Mouse (Mus musculus) adipocyte (in vitro differentiated cells): Measurements from ENCODE around the gene Gprin3.
"Not testable (repeated sequence)": the region's sequence is repeated elsewhere in the genome, so short reads cannot be mapped to it uniquely, and the experiment has no call there.

Experiments
- DNase-seq: peaks from one replicate; pipeline ENCODE4 v3.0.0-alpha.2; 2016; ENCODE audit warnings: low spot score

The Gprin3 gene

GRCm38 (mm10) chr6:59348673-59349072 lies 77.4 kb downstream of the Gprin3 start:
- DNase-seq = no peak

- DNase-seq = no peak
Measured at GRCm38 (mm10) chr6:59341146-59341545, 84.9 kb downstream of the Gprin3 start.

- DNase-seq = no peak
Measured at GRCm38 (mm10) chr6:59328297-59328696, 97.8 kb downstream of the Gprin3 start.

GRCm38 (mm10) chr6:59315868-59316267 lies 110.2 kb downstream of the Gprin3 start:
- DNase-seq = no peak

- no peak for DNase-seq
Measured at GRCm38 (mm10) chr6:59315090-59315489, 111.0 kb downstream of the Gprin3 start.

- DNase-seq = no peak
Measured at GRCm38 (mm10) chr6:59313162-59313561, 112.9 kb downstream of the Gprin3 start.

- no peak for DNase-seq
Measured at GRCm38 (mm10) chr6:59311241-59311640, 114.9 kb downstream of the Gprin3 start.

- not testable (repeated sequence) for DNase-seq
Measured at GRCm38 (mm10) chr6:59304235-59304942, 121.7 kb downstream of the Gprin3 start.

- DNase-seq = peak; percentile 36
Measured at GRCm38 (mm10) chr6:59303031-59303430, 123.1 kb downstream of the Gprin3 start.
